Mouse (Mus musculus): ENCODE data around the gene Rnf166.

DNA sequence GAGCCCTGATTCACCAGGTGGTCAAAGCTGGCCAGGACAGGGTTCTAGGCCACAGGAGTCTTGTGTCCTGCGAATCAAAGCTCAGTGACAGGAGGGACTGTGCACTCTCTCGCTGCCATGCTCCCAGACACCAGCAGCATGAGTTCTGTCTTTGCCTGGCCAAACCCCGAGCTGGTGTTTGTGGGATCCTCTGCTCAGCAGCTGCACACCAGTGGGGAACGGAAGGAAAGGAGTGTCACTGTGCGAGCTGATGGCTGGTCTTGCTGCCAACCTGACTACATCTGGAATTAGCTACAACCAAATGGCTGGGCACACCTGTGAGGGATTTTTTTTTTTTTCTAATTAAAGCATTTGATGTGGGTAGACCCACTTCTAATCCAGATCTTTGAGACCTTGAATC, 5.2 kb downstream of the Rnf166 start:
- no peak for TF ChIP-seq POLR2A (IDR thresholded peaks at IDR 0.05; ENCODE audit: borderline replicate concordance, control insufficient read depth, low read depth, low read length)
- no peak for TF ChIP-seq CTCF (IDR thresholded peaks at IDR 0.05; ENCODE audit: control insufficient read depth, insufficient read depth, low read length)

All from bone marrow, adult 2 months (tissue).